Mouse (Mus musculus) C2C12 (cell line): ENCODE measurements around the gene Otx2.

ENCODE experiments used
- CTCF ChIP-seq: IDR thresholded peaks from one replicate; pipeline ENCODE4 v1.5.1; 2011; ENCODE audit not compliant: control insufficient read depth, insufficient read depth, insufficient read length
- FOSL1 ChIP-seq: IDR thresholded peaks from one replicate; pipeline ENCODE4 v1.8.0; 2011; ENCODE audit warnings: mild to moderate bottlenecking, low read length; ENCODE audit not compliant: poor library complexity, insufficient read depth, severe bottlenecking
- MYOD1 ChIP-seq: IDR thresholded peaks from one replicate; pipeline ENCODE4 v1.6.1; 2011; ENCODE audit warnings: low read depth; ENCODE audit not compliant: control insufficient read depth, insufficient read length

GRCm38 (mm10) chr14:48653676-48654510 lies 19.7 kb downstream of the Otx2 start:
- TF ChIP-seq CTCF (no peak), FOSL1 (no peak), MYOD1 (no peak)
